Mouse (Mus musculus) lung, postnatal 0 days (tissue): ENCODE results near the gene Gjd2.

Experiments
- CTCF ChIP-seq: IDR thresholded peaks from 2 replicates; pipeline ENCODE4 v1.5.1; 2016; ENCODE audit warnings: antibody characterized with exemption, mild to moderate bottlenecking
- EP300 ChIP-seq: IDR thresholded peaks from 2 replicates; pipeline ENCODE4 v1.6.1; 2016; ENCODE audit warnings: antibody characterized with exemption, mild to moderate bottlenecking, control low read depth

- no peak for TF ChIP-seq CTCF
- TF ChIP-seq EP300: no peak
Measured at GRCm38 (mm10) chr2:114060071-114060591, 46.7 kb upstream of the Gjd2 start.
